Mouse (Mus musculus) naive thymus-derived CD4-positive, alpha-beta T cell, adult 2 months (primary cell): ENCODE results near the gene Itga3.

Experiments
- DNase-seq: peaks from one replicate; pipeline ENCODE4 v3.0.0-alpha.2; 2011; ENCODE audit warnings: low read depth

Gene Itga3

DNA sequence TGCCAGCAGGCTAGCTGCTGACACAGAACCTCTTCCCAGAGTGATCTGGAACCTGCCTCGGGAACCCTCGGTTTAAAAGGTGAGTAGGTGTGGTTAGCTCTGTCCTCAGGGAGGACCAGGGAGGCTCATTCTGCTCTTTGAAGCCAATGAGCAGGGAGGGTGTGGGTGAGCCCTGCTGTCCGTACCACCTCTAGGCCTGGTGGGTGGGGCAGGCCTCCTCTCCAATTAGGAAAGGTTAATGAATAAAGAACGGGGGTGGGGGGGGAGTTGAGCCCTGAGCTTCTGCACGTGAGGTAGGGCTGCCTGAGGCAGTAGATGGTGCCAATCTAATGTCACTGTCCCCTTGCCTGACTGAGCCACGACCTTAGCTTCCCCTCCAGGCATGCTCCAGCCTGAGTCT lies 43.7 kb downstream of the Itga3 start:
- DNase-seq, result no peak

- no peak for DNase-seq
These were observed 48.6 kb downstream of the Itga3 start for GRCm38 (mm10) chr11:95027850-95028470.

- no peak for DNase-seq
These were observed 49.8 kb downstream of the Itga3 start for GRCm38 (mm10) chr11:95026849-95027248.

DNA sequence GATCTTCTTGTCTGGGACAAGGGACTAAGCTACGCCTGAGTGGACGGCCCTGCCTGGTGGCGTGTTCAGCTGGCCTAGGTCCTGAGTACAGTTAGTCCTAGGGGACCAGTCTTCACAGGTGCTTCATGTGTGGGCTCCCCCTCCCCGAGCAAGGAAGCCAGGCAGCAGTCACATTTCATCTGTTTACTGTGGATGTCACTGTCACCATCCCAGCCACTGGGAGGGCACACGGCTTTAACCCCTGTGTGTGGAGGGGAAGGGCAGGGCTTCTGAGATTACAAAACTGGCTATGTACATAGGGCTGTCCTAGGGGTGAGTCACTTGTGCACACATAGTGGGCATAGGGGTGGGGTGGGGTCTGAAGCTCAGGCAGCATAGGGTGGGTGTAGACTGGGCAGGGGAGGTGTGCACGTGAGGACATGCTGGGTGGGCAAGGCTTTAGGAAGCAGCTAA lies 50.5 kb downstream of the Itga3 start:
- DNase-seq, result no peak

DNA sequence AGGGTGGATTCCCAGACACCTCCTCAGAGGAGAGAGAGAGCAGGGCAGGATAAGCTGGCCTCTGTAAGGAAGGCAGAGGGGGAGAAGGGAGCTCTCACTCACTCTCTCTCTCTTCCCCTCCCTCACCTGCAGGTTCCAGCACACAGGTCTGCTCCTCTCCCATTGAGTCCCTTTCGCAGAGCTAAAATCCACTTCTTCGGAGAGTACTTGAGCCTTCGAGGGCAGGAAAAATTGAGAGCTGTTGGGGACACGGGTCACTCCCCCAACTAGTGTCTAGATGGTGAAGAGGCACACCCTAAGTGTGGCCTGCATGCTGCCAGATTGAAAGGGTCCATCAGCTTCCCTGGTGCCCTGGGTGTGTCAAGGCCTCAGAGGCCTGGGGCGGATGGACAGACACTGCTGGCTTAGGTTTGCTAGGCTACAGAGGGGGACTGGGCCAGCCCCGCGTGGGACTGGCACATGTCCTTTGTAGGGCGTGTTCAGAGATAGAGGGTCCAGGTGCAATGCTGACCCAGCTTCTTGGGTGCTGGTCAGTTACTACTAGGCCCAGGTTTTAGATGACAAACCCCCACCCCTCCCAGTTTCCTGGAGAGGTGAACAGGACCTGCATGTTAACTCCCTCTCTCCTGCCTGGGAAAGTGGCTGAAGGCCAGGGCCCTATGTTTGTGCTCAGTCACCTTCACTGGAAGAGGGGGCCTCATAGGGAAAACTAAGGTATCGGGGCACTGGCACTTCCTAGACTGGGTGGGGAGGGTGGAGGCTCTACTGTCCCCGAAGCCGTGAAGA lies 51.2 kb downstream of the Itga3 start:
- DNase-seq, result no peak

- DNase-seq, result no peak
These were observed 52.0 kb downstream of the Itga3 start for GRCm38 (mm10) chr11:95024439-95025184.

DNA sequence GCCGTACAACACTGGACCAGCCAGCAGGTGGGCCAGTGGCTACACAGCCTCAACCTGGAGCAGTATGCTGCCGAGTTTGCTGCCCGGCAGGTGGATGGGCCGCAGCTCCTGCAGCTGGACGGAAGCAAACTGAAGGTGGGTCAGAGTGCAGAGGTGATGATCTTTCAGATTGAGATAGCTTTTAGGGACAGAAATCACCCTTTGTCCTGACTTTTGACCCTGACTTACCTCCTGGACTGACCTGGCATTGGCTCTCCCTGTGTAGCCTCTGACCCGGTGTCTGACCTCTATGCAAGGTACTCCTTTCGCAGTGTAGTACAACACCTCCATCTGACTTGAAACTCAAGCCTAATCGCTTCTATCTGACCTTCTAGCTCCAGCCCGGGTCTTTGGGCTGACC lies 53.1 kb downstream of the Itga3 start:
- DNase-seq, result no peak

GRCm38 (mm10) chr11:95022237-95022992 lies 54.2 kb downstream of the Itga3 start:
- no peak for DNase-seq

DNA sequence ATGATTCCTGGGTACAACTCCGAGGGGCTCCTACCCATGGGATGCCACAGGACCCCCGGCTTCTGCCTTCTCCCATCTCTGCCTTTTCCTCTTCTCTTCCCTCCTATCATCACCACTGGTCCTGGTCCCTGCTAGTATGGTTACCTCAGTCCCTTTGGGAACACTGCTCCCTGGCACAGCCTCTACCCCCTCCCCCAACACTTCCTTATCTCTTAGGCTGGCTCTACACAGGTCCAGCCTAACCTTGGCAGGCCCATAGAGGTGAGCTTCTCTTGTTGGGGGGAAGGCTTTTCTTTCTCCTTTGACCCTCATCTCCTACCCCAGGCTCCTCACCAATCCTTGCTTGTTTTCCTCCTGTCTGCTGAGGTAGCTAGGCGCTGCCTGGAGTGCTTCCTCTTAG lies 61.1 kb downstream of the Itga3 start:
- no peak for DNase-seq

- DNase-seq, result no peak
These were observed 64.1 kb downstream of the Itga3 start for GRCm38 (mm10) chr11:95012487-95012886.

DNA sequence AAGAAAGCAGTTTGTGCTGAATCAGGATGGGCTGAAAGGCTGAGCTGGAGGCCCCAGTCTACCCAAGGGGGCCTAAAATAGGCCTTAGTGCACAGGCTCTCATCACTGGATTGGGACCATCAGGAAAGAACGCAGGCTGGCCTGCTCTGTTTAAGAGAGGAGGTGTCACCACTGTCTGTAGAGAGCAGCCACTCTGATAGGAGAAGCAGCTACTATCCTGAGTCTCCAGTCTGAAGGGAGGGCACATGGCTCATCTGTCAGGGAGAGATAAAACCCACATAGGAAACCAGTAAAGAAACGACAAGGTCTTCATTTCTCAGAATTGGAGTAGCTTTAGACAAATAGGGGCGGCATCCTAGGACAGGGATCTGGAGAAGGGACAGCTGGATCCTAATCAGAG lies 64.5 kb downstream of the Itga3 start:
- DNase-seq, result no peak

- peak; percentile 10 for DNase-seq
These were observed 65.2 kb downstream of the Itga3 start for GRCm38 (mm10) chr11:95011416-95011815.

- DNase-seq, result peak; percentile 14
These were observed 65.7 kb downstream of the Itga3 start for GRCm38 (mm10) chr11:95010841-95011403.

DNA sequence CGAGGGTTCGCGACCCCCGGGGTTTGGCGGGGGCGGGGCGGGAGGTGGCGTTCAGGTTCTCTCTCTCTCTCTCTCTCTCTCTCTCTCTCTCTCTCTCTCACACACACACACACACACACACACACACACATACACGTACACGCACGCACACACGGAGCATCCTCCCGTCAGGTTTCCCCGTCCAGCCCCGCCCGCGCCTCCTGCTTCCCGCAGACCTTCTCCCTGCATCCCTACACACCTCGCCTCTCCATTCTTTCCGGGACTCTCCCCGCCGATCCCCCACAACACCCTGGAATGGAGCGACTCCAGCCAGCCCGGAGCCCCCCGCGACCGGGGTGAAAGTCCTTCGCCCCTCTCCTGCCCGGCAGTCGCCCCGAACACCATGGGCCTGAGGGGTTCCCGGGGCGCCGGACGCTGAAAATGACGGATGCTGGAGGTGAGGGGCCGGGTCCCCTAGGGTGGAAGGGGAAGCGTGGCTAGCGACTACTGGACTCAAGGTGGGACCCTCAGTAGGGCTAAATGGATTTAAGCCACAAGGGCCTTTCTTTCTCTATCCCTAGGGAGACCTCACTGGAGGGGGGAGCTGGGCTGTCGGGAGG lies 66.4 kb downstream of the Itga3 start:
- DNase-seq, result peak; percentile 24

GRCm38 (mm10) chr11:95009629-95010014 lies 67.0 kb downstream of the Itga3 start, which contains the start of gene Samd14:
Gene Samd14 (plus strand): TSS chr11:95009879.
- DNase-seq, result peak; percentile 47

DNA sequence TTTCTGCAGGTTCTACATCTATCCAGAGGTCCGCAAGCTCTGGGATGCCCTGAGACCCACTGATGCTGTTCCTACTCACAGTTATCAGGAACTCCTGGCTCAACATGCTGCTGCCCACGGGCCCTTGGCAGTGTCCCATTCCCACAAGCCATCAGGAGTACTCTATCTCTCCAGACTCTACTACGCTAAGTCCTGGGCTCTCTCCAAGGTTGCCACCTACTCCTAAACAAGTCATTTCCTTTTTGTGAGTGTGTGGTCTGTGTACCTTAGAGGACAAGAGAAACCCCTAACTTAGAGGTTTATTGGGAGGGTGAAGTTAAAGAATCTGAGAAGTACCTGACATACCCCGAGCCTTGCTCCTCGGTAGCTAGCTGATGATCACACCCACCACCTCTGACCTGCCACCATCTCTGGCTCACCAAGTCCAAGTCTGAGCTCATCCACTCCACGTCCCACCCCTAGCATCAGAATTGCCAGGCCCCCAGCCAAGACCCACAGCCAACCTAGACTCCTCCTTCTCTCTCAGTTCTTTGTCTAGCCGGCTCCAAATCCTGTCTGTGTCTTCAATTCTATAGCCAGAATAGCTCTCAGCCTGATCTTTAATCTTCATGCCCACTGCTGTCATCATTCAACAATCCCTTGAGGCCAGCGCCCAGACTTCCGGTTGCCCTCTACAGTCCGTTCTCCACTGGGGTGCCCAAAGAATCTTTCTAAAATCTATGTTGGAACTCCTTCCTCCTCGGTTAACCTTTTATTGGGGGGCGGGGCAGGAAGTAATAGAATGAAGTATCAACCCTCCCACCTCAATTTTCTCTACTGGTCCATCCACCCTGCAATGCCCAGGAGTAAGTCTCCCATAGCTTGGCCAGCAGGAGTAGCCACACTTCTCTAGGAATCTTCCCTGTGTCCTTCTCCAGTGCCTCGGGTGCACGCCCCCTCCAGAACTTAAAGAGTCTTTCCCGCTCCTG lies 67.7 kb downstream of the Itga3 start:
- DNase-seq, result peak; percentile 27

- peak; percentile 8 for DNase-seq
These were observed 69.2 kb downstream of the Itga3 start for GRCm38 (mm10) chr11:95007418-95007817.

DNA sequence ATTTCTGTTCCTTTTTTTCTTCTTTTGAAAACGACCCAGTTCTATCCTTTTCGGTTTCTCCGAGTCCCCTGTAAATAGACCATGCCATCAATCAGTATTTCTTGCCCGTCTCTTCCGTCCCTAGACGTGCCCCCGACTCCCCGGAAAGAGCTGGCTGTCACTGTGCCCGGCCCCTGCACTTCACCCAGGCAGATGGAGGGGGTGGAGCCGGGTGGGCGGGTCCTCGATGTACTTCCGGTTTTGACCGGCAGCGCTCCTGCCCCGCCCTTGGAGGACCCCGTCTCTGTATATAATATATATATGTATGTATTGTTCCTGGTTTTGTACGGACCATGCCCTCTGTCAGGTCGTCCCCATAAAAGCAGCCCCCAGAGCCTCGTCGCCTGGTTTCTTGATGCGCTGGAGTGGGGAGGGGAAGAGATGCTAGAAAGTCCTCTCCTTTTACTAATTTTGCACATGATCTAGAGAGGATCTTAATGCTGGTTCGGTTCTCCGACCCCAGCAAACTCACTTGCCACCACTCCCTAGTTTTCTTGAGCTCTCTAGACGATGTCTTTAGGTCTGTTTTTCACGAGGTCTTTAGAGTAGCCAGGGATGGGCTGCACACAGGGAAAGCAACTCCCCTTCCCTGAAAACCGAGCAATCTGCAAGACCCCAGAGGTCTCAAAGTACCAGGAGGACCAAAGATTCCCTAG lies 69.9 kb downstream of the Itga3 start:
- DNase-seq, result peak; percentile 70

- no peak for DNase-seq
These were observed 70.6 kb downstream of the Itga3 start for GRCm38 (mm10) chr11:95006038-95006437.

DNA sequence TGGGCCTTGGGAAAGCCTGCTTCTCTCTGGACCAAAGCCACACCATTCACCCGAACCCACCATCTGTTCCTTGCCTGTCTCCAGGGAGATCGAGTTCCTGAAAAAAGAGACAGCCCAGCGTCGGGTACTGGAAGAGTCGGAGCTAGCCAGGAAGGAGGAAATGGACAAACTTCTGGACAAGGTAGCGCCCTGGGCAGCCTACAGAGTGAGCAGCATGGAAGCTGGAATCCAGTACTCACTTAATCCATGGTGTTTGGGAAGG lies 71.7 kb downstream of the Itga3 start:
- DNase-seq, result no peak
